Mouse (Mus musculus) MEL (cell line): ENCODE results near the gene Lgr6.

ENCODE experiments used
- CTCF ChIP-seq, 3 experiments: IDR thresholded peaks in 2 of 3; conservative IDR thresholded peaks in 1 of 3; 2 replicates each; pipeline ENCODE4 v1.5.1; 2011 to 2012; ENCODE audit warnings: low read length in 3 of 3, low read depth in 2 of 3, mild to moderate bottlenecking in 2 of 3, improper control_type of control experiment in 1 of 3, inconsistent platforms in 1 of 3, mixed read lengths in 1 of 3, moderate library complexity in 1 of 3; ENCODE audit not compliant: control insufficient read depth in 1 of 3, insufficient read depth in 1 of 3, poor library complexity in 1 of 3, severe bottlenecking in 1 of 3
- EP300 ChIP-seq, 2 experiments: IDR thresholded peaks; 2 replicates each; pipeline ENCODE4 v1.6.1; 2011; ENCODE audit warnings: improper control_type of control experiment in 2 of 2, low read length in 2 of 2, low read depth in 1 of 2, mild to moderate bottlenecking in 1 of 2
- GATA1 ChIP-seq: IDR thresholded peaks from 2 replicates; pipeline ENCODE4 v1.6.1; 2011; ENCODE audit warnings: low read depth, low read length, improper control_type of control experiment
- HCFC1 ChIP-seq: IDR thresholded peaks from 2 replicates; pipeline ENCODE4 v1.6.1; 2012; ENCODE audit warnings: low read depth, mild to moderate bottlenecking, inconsistent platforms, low read length, improper control_type of control experiment, moderate library complexity
- MAFK ChIP-seq: IDR thresholded peaks from 2 replicates; pipeline ENCODE4 v1.6.1; 2011; ENCODE audit warnings: low read depth, mild to moderate bottlenecking, low read length, improper control_type of control experiment, borderline replicate concordance
- MAZ ChIP-seq: IDR thresholded peaks from 2 replicates; pipeline ENCODE4 v1.6.1; 2012; ENCODE audit warnings: low read depth, mild to moderate bottlenecking, inconsistent platforms, low read length, improper control_type of control experiment
- MEF2A ChIP-seq: IDR thresholded peaks from 2 replicates; pipeline ENCODE4 v1.6.1; 2014; ENCODE audit warnings: low read depth, mild to moderate bottlenecking, inconsistent platforms, low read length, improper control_type of control experiment; ENCODE audit not compliant: poor library complexity, insufficient replicate concordance, severe bottlenecking; ENCODE audit errors: extremely low read depth
- POLR2A ChIP-seq, 2 experiments: IDR thresholded peaks; 2 replicates each; pipeline ENCODE4 v1.6.1; 2011 to 2012; ENCODE audit warnings: low read length in 2 of 2, mild to moderate bottlenecking in 2 of 2, control low read depth in 1 of 2, improper control_type of control experiment in 1 of 2, low read depth in 1 of 2, moderate library complexity in 1 of 2; ENCODE audit not compliant: control insufficient read depth in 1 of 2, insufficient read depth in 1 of 2, poor library complexity in 1 of 2
- POLR2AphosphoS2 ChIP-seq: IDR thresholded peaks from 2 replicates; pipeline ENCODE4 v1.6.1; 2011; ENCODE audit warnings: low read length, improper control_type of control experiment
- SIN3A ChIP-seq: IDR thresholded peaks from 2 replicates; pipeline ENCODE4 v1.6.1; 2012; ENCODE audit warnings: low read length, improper control_type of control experiment, inconsistent platforms
- TAL1 ChIP-seq: IDR thresholded peaks from 2 replicates; pipeline ENCODE4 v1.6.1; 2012; ENCODE audit warnings: mild to moderate bottlenecking, inconsistent platforms, low read length, moderate library complexity, mixed read lengths
- TBP ChIP-seq: IDR thresholded peaks from 2 replicates; pipeline ENCODE4 v1.8.0; 2011; ENCODE audit warnings: low read depth, low read length, improper control_type of control experiment

DNA sequence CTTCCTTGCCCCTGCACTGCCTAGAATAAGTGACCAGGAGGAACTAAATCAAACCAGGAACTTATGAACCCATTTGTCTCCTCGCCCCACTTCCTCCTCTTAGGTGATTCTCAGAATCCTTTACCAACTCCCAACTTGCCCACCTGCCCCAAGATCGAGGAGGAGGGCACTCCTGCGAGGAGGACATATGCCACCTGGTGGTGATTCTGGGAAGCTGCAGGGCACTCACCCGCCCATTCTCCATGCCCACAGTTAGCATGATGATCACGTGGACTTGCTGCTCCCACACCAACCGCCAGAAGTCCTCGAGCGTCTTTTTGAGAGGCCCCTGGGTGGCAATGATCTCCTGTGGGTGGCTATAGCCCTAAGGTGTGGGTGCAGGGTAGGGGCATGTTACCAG, 7.6 kb upstream of the Lgr6 start:
- peak; percentile 79 to 92 (median 90) for TF ChIP-seq CTCF (IDR thresholded peaks at IDR 0.05 in 2 of 3, conservative IDR thresholded peaks at IDR 0.05 in 1 of 3; ENCODE audit: control insufficient read depth in 1 of 3, insufficient read depth in 1 of 3, low read depth in 2 of 3, low read length in 3 of 3, poor library complexity in 1 of 3, severe bottlenecking in 1 of 3)
- no peak for TF ChIP-seq POLR2A (IDR thresholded peaks at IDR 0.05; ENCODE audit: control insufficient read depth in 1 of 2, insufficient read depth in 1 of 2, low read depth in 1 of 2, low read length in 2 of 2, poor library complexity in 1 of 2)
- TF ChIP-seq POLR2AphosphoS2, result no peak
- no peak for TF ChIP-seq MAFK
- TF ChIP-seq HCFC1, result no peak
- no peak for TF ChIP-seq SIN3A
- no peak for TF ChIP-seq MAZ
- TF ChIP-seq TAL1, result no peak
- TF ChIP-seq MEF2A, result no peak
- no peak for TF ChIP-seq TBP
- no peak for TF ChIP-seq GATA1
- no peak for TF ChIP-seq EP300 (IDR thresholded peaks at IDR 0.05; ENCODE audit: low read depth in 1 of 2, low read length in 2 of 2)
